In genomic region chr13:9198106-9198505, GRCm38 (mm10) we compare ENCODE assay signal across 24 mouse cellular contexts.
A peak's percentile ranks its signal among the peaks of the same experiment; 100 is the strongest.
DNase-seq lines count a peak whose midpoint lies in the region; ATAC-seq lines count a peak whose summit lies in the region.
"Had no signal": no experiment of that assay in that cellular context is flagged by ENCODE, and none has a peak within 500 bp of the region (broad histone marks: within the 10 kb centered on the region; RNA-seq: fewer than 3 reads in every experiment).

No protein-coding gene starts in this region.

- H3K9ac ChIP-seq in embryonic facial prominence, embryonic 14.5 days (ENCODE audit: low read depth, low read length), result no peak overlapping the region
- H3K9ac ChIP-seq: embryonic facial prominence, embryonic 12.5 days; embryonic facial prominence, embryonic 15.5 days; forebrain, embryonic 12.5 days had no signal

- H3K9me3 ChIP-seq in embryonic facial prominence, embryonic 14.5 days (ENCODE audit: control insufficient read depth, low read length), result no peaks in the 10 kb centered on the region
- H3K9me3 ChIP-seq in embryonic facial prominence, embryonic 10.5 days, result no peaks in the 10 kb centered on the region
- H3K9me3 ChIP-seq: embryonic facial prominence, embryonic 12.5 days; embryonic facial prominence, embryonic 15.5 days; forebrain, embryonic 10.5 days; forebrain, embryonic 12.5 days; G1E had no signal

- WGBS in embryonic facial prominence, embryonic 14.5 days, result 58% methylated on average over 3 of the region's 3 CpGs
- 81% methylated on average over 3 of the region's 3 CpGs for WGBS in embryonic facial prominence, embryonic 10.5 days

- H3K4me2 ChIP-seq in embryonic facial prominence, embryonic 14.5 days (ENCODE audit: low read depth, low read length), result no peak overlapping the region
- H3K4me2 ChIP-seq: embryonic facial prominence, embryonic 15.5 days had no signal

- H3K27ac ChIP-seq in embryonic facial prominence, embryonic 14.5 days (replicated peaks; ENCODE audit: low read depth, low read length), result no peak overlapping the region
- no peak overlapping the region for H3K27ac ChIP-seq in embryonic facial prominence, embryonic 10.5 days (replicated peaks)
- H3K27ac ChIP-seq: embryonic facial prominence, embryonic 12.5 days; embryonic facial prominence, embryonic 15.5 days; forebrain, embryonic 10.5 days; forebrain, embryonic 12.5 days had no signal

- no peak overlapping the region for H3K4me3 ChIP-seq in embryonic facial prominence, embryonic 14.5 days (ENCODE audit: low read depth, low read length)
- no peak overlapping the region for H3K4me3 ChIP-seq in embryonic facial prominence, embryonic 10.5 days
- H3K4me3 ChIP-seq: embryonic facial prominence, embryonic 12.5 days; embryonic facial prominence, embryonic 15.5 days; erythroblast, embryonic 14.5 days; forebrain, embryonic 12.5 days had no signal

- 0 out of 2 replicates have a peak, but pooled peaks have one; percentile 23 for ATAC-seq in embryonic facial prominence, embryonic 14.5 days (ENCODE audit: low read depth)
- ATAC-seq: CD4-positive, CD25-positive, alpha-beta regulatory T cell, adult 4 months had no signal

- H3K36me3 ChIP-seq in embryonic facial prominence, embryonic 14.5 days (ENCODE audit: control insufficient read depth, insufficient read depth, low read length), result no peaks in the 10 kb centered on the region
- H3K36me3 ChIP-seq in embryonic facial prominence, embryonic 10.5 days (replicated peaks), result no peaks in the 10 kb centered on the region
- H3K36me3 ChIP-seq: embryonic facial prominence, embryonic 12.5 days; embryonic facial prominence, embryonic 15.5 days; forebrain, embryonic 10.5 days; forebrain, embryonic 12.5 days; G1E had no signal

- H3K4me1 ChIP-seq in embryonic facial prominence, embryonic 14.5 days (ENCODE audit: control insufficient read depth, insufficient read depth, low read length), result no peaks in the 10 kb centered on the region
- peaks cover 12% of the 10 kb centered on the region for H3K4me1 ChIP-seq in embryonic facial prominence, embryonic 10.5 days
- H3K4me1 ChIP-seq: embryonic facial prominence, embryonic 12.5 days had no signal

- no peaks in the 10 kb centered on the region for H3K27me3 ChIP-seq in embryonic facial prominence, embryonic 14.5 days (replicated peaks; ENCODE audit: control insufficient read depth, insufficient read depth, low read length)
- 0 out of 2 replicates have a peak, but pooled peaks cover 3% of the 10 kb centered on the region for H3K27me3 ChIP-seq in embryonic facial prominence, embryonic 10.5 days (replicated peaks; ENCODE audit: low read depth, poor library complexity, severe bottlenecking)
- H3K27me3 ChIP-seq: CH12.LX; embryonic facial prominence, embryonic 12.5 days; embryonic facial prominence, embryonic 15.5 days; forebrain, embryonic 12.5 days had no signal

- no peak for DNase-seq in embryonic facial prominence, embryonic 14.5 days (ENCODE audit: low spot score)
- no peak for DNase-seq in embryonic facial prominence, embryonic 10.5 days (ENCODE audit: low spot score)
- peak; percentile 6 to 44 for DNase-seq in spleen, postnatal 4 days (ENCODE audit: low spot score in 2 of 2)
- no peak for DNase-seq in spleen, adult 12 weeks (ENCODE audit: low spot score)
- DNase-seq in NIH3T3 (ENCODE audit: low read depth), result peak; percentile 20
- DNase-seq: adrenal gland, adult 2 months; adrenal gland, postnatal 10 days; adrenal gland, postnatal 25 days; B cell, adult 2 months; cerebellum, adult 11 months; cerebellum, adult 18-20 months; cerebellum, adult 8-10 months; cerebellum, adult 9-11 months; cerebellum, postnatal 14 days; cerebellum, postnatal 36 days; embryo, embryonic 11 days had no signal

Comparison
In these comparisons a context has a peak if more than half of its experiments do, and no peak if none do; other contexts are left out.
1. DNase-seq: peak in spleen, postnatal 4 days (2 of 2) and NIH3T3 (single experiment); none in embryonic facial prominence, embryonic 14.5 days (single experiment), embryonic facial prominence, embryonic 10.5 days (single experiment) and spleen, adult 12 weeks (single experiment).